Mouse (Mus musculus) liver, embryonic 16.5 days (tissue): Measurements from ENCODE around the gene Acot13. TPM values are rescaled to one million over a fixed set of nuclear protein-coding genes. Genes with fewer than 3 reads are reported as not detected.

ENCODE experiments used
- ATAC-seq: fragments of 200-750 bp; cut with Nextera tagmentation; 2 replicates; pipeline ENCODE4 v1.8.0; 2017; ENCODE audit warnings: low read depth, mild to moderate bottlenecking, moderate number of reproducible peaks, moderate library complexity
- H3K27ac ChIP-seq: fragments of 300-500 bp; sonication (generic); 2 replicates; pipeline ENCODE4 v1.5.1; 2014; ENCODE audit warnings: mild to moderate bottlenecking, low read length
- H3K27me3 ChIP-seq: fragments of 300-500 bp; sonication (generic); 2 replicates; pipeline ENCODE4 v1.6.1; 2014; ENCODE audit warnings: low read depth, low read length, mixed read lengths; ENCODE audit not compliant: control insufficient read depth, insufficient read depth
- H3K36me3 ChIP-seq: fragments of 300-500 bp; sonication (generic); 2 replicates; pipeline ENCODE4 v1.6.1; 2014; ENCODE audit warnings: mild to moderate bottlenecking; ENCODE audit not compliant: control insufficient read depth, insufficient read depth
- H3K4me1 ChIP-seq: fragments of 300-500 bp; sonication (generic); 2 replicates; pipeline ENCODE4 v1.6.1; 2014; ENCODE audit warnings: low read depth, low read length, mixed read lengths; ENCODE audit not compliant: control insufficient read depth
- H3K4me2 ChIP-seq: fragments of 300-500 bp; sonication (generic); 2 replicates; pipeline ENCODE4 v1.6.1; 2014; ENCODE audit warnings: low read depth, low read length, mixed read lengths
- H3K4me3 ChIP-seq: fragments of 300-500 bp; sonication (generic); 2 replicates; pipeline ENCODE4 v1.5.1; 2014; ENCODE audit warnings: low read depth, mild to moderate bottlenecking, low read length
- H3K9ac ChIP-seq: fragments of 300-500 bp; sonication (generic); 2 replicates; pipeline ENCODE4 v1.6.1; 2014; ENCODE audit warnings: low read depth, low read length
- H3K9me3 ChIP-seq: fragments of 300-500 bp; sonication (generic); replicated peaks from 2 replicates; pipeline ENCODE4 v1.6.1; 2016; ENCODE audit warnings: low read length; ENCODE audit not compliant: control insufficient read depth
- WGBS: fragments of 180-500 bp; shearing (Covaris S2); extraction: QIAGEN DNeasy Blood & Tissue Kit; methylation state at CpG from one replicate; pipeline ENCODE4 v1.1.7; 2014; ENCODE audit not compliant: insufficient replicate concordance; 5-methylcytosine and 5-hydroxymethylcytosine counted together
- polyA plus RNA-seq: library from polyadenylated mRNA; unstranded; fragments of >200 nt; fragmentation: Nextera tagmentation; extraction: Ambion mirVana; gene quantifications from 2 replicates; pipeline ENCODE4 v1.2.1, GENCODE M21; 2015

Acot13 gene
- polyA plus RNA-seq, 1 experiment from 2014 or later = 56.0 TPM

- Histone ChIP-seq H3K4me1 (no peaks in the 10 kb centered on the region; the same call in 1 of the 2 replicates), H3K27ac (no peak overlapping the region), H3K4me3 (no peak overlapping the region), H3K36me3 (peaks cover 31% of the 10 kb centered on the region), H3K9ac (no peak overlapping the region), H3K27me3 (no peaks in the 10 kb centered on the region), H3K4me2 (no peak overlapping the region), H3K9me3 (no peaks in the 10 kb centered on the region; the same call in 1 of the 2 replicates)
- WGBS = 69% methylated on average over 4 of the region's 4 CpGs
- ATAC-seq = peak; percentile 52
These were observed 14.9 kb downstream of the Acot13 start for GRCm38 (mm10) chr13:24816125-24817092.

GRCm38 (mm10) chr13:24814616-24815015 lies 16.7 kb downstream of the Acot13 start:
- no peak for ATAC-seq
- H3K36me3 ChIP-seq = peaks cover 48% of the 10 kb centered on the region
- H3K27me3 ChIP-seq = no peaks in the 10 kb centered on the region
- H3K27ac ChIP-seq = no peak overlapping the region
- no peaks in the 10 kb centered on the region; the same call in 1 of the 2 replicates for H3K4me1 ChIP-seq
- no peak overlapping the region for H3K9ac ChIP-seq
- H3K4me3 ChIP-seq = no peak overlapping the region
- no peaks in the 10 kb centered on the region; the same call in 1 of the 2 replicates for H3K9me3 ChIP-seq
- 90% methylated on average over 1 of the region's 1 CpGs for WGBS
- H3K4me2 ChIP-seq = no peak overlapping the region

- Histone ChIP-seq H3K4me2 (no peak overlapping the region), H3K4me3 (no peak overlapping the region), H3K4me1 (no peaks in the 10 kb centered on the region; the same call in 1 of the 2 replicates), H3K9ac (no peak overlapping the region), H3K27me3 (no peaks in the 10 kb centered on the region), H3K9me3 (no peaks in the 10 kb centered on the region; the same call in 1 of the 2 replicates), H3K27ac (no peak overlapping the region), H3K36me3 (peaks cover 66% of the 10 kb centered on the region)
- 85% methylated on average over 2 of the region's 2 CpGs for WGBS
- no peak for ATAC-seq
These were observed 18.8 kb downstream of the Acot13 start for GRCm38 (mm10) chr13:24812521-24812920.

- peaks cover 54% of the 10 kb centered on the region for H3K36me3 ChIP-seq
These were observed 25.3 kb downstream of the Acot13 start for GRCm38 (mm10) chr13:24806079-24806478.

GRCm38 (mm10) chr13:24803196-24803595 lies 28.1 kb downstream of the Acot13 start:
- no peaks in the 10 kb centered on the region for H3K9me3 ChIP-seq
- peak overlapping the region; percentile 100 for H3K9ac ChIP-seq
- peaks cover 30% of the 10 kb centered on the region for H3K36me3 ChIP-seq
- H3K4me2 ChIP-seq = peak overlapping the region; percentile 82
- ATAC-seq = no peak
- H3K27me3 ChIP-seq = no peaks in the 10 kb centered on the region
- WGBS = 10% methylated on average over 2 of the region's 2 CpGs
- peaks cover 16% of the 10 kb centered on the region for H3K4me1 ChIP-seq
- H3K27ac ChIP-seq = peak overlapping the region; percentile 33; the same call in 1 of the 2 replicates
- peak overlapping the region; percentile 99 for H3K4me3 ChIP-seq

More at GRCm38 (mm10) chr13:24806079-24806478, 25.3 kb downstream of the Acot13 start:
- Histone ChIP-seq H3K27ac (no peak overlapping the region), H3K4me3 (no peak overlapping the region), H3K9ac (no peak overlapping the region), H3K9me3 (no peaks in the 10 kb centered on the region), H3K4me2 (no peak overlapping the region), H3K4me1 (peaks cover 11% of the 10 kb centered on the region), H3K27me3 (no peaks in the 10 kb centered on the region)
- ATAC-seq = no peak

GRCm38 (mm10) chr13:24802131-24802691 lies 29.1 kb downstream of the Acot13 start:
- WGBS = 0% methylated on average over 26 of the region's 26 CpGs
- Histone ChIP-seq H3K27me3 (no peaks in the 10 kb centered on the region), H3K27ac (peak overlapping the region; percentile 100), H3K9me3 (no peaks in the 10 kb centered on the region), H3K4me1 (peaks cover 16% of the 10 kb centered on the region), H3K4me3 (peak overlapping the region; percentile 99), H3K9ac (peak overlapping the region; percentile 100), H3K4me2 (peak overlapping the region; percentile 82), H3K36me3 (peaks cover 20% of the 10 kb centered on the region)
- ATAC-seq = no peak

- H3K4me3 ChIP-seq = peak within 1 kb of the TSS; percentile 99
- H3K9me3 ChIP-seq = no peaks in the 10 kb centered on the region
- peaks cover 16% of the 10 kb centered on the region for H3K4me1 ChIP-seq
- ATAC-seq = peak; percentile 20
- no peaks in the 10 kb centered on the region for H3K27me3 ChIP-seq
- peak within 1 kb of the TSS; percentile 82 for H3K4me2 ChIP-seq
- H3K36me3 ChIP-seq = peaks cover 14% of the 10 kb centered on the region
- H3K27ac ChIP-seq = peak within 1 kb of the TSS; percentile 100
- peak within 1 kb of the TSS; percentile 100 for H3K9ac ChIP-seq
- WGBS = under 1% methylated on average over 67 of the region's 74 CpGs
These were observed 29.9 kb downstream of the Acot13 start, which contains the start of gene BC005537 for GRCm38 (mm10) chr13:24801308-24801921. TSS of gene BC005537 (plus strand) at chr13:24801657.

- H3K4me1 ChIP-seq = peaks cover 16% of the 10 kb centered on the region
- WGBS = under 1% methylated on average over 42 of the region's 42 CpGs
- ATAC-seq = peak; percentile 94
- H3K4me3 ChIP-seq = peak overlapping the region; percentile 99
- peak overlapping the region; percentile 82 for H3K4me2 ChIP-seq
- no peaks in the 10 kb centered on the region for H3K9me3 ChIP-seq
- H3K27me3 ChIP-seq = no peaks in the 10 kb centered on the region
- peak overlapping the region; percentile 100 for H3K9ac ChIP-seq
- peak overlapping the region; percentile 100 for H3K27ac ChIP-seq
- H3K36me3 ChIP-seq = peaks cover 9% of the 10 kb centered on the region
These were observed 30.5 kb downstream of the Acot13 start for GRCm38 (mm10) chr13:24800674-24801307.
